In genomic region chr5:30423572-30424244, GRCm38 (mm10) we compare ENCODE assay signal across 7 mouse cellular contexts. TPM values are rescaled to one million over a fixed set of nuclear protein-coding genes. Genes with fewer than 3 reads are reported as not detected.
DNase-seq lines count a peak whose midpoint lies in the region; ATAC-seq and TF ChIP-seq lines count a peak whose summit lies in the region.

No protein-coding gene starts in this region.

- no peaks in the 10 kb centered on the region for H3K36me3 ChIP-seq in forebrain, embryonic 15.5 days
- no peaks in the 10 kb centered on the region for H3K36me3 ChIP-seq in intestine, embryonic 15.5 days
- no peaks in the 10 kb centered on the region for H3K36me3 ChIP-seq in liver, postnatal 0 days (replicated peaks; ENCODE audit: insufficient read depth, low read length)

- no peak overlapping the region for H3K4me3 ChIP-seq in forebrain, embryonic 15.5 days
- H3K4me3 ChIP-seq in intestine, embryonic 15.5 days (replicated peaks), result no peak overlapping the region
- no peak overlapping the region for H3K4me3 ChIP-seq in liver, postnatal 0 days (ENCODE audit: low read depth, low read length)

- no peak overlapping the region for H3K9ac ChIP-seq in forebrain, embryonic 15.5 days (replicated peaks)
- H3K9ac ChIP-seq in intestine, embryonic 15.5 days, result no peak overlapping the region
- H3K9ac ChIP-seq in liver, postnatal 0 days (replicated peaks), result no peak overlapping the region

- no peaks in the 10 kb centered on the region for H3K27me3 ChIP-seq in forebrain, embryonic 15.5 days
- H3K27me3 ChIP-seq in intestine, embryonic 15.5 days (replicated peaks), result no peaks in the 10 kb centered on the region
- H3K27me3 ChIP-seq in liver, postnatal 0 days (ENCODE audit: insufficient read depth, low read length), result no peaks in the 10 kb centered on the region

- 40% methylated on average over 8 of the region's 8 CpGs for WGBS in forebrain, embryonic 15.5 days
- WGBS in intestine, embryonic 15.5 days, result 21% methylated on average over 8 of the region's 8 CpGs
- WGBS in liver, postnatal 0 days (ENCODE audit: insufficient replicate concordance), result 32% methylated on average over 8 of the region's 8 CpGs

- H3K9me3 ChIP-seq in forebrain, embryonic 15.5 days, result no peaks in the 10 kb centered on the region
- no peaks in the 10 kb centered on the region for H3K9me3 ChIP-seq in intestine, embryonic 15.5 days
- H3K9me3 ChIP-seq in liver, postnatal 0 days (ENCODE audit: low read length), result no peaks in the 10 kb centered on the region

- H3K4me2 ChIP-seq in forebrain, embryonic 15.5 days (replicated peaks), result no peak overlapping the region
- H3K4me2 ChIP-seq in intestine, embryonic 15.5 days (replicated peaks), result no peak overlapping the region
- H3K4me2 ChIP-seq in liver, postnatal 0 days (ENCODE audit: low read depth, low read length), result no peak overlapping the region

- peak; percentile 10 to 24 for DNase-seq in urinary bladder, adult 18-20 months (ENCODE audit: low spot score in 2 of 2)
- DNase-seq in urinary bladder, postnatal 10 days (ENCODE audit: low spot score), result no peak
- DNase-seq in c-Kit-positive CD71-positive TER-119-negative erythroid progenitor cells, embryonic 14.5 days (ENCODE audit: low read depth), result peak; percentile 11
- peak; percentile 49 for DNase-seq in liver, postnatal 0 days
- peak; percentile 22 to 67 for DNase-seq in right cerebral cortex, adult 2 months (ENCODE audit: low spot score in 2 of 2)

- no peak for TF ChIP-seq EP300 in liver, postnatal 0 days (IDR thresholded peaks at IDR 0.05; ENCODE audit: low read depth)

- H3K4me1 ChIP-seq in forebrain, embryonic 15.5 days, result 0 out of 2 replicates have a peak, but pooled peaks cover 2% of the 10 kb centered on the region
- 0 out of 2 replicates have a peak, but pooled peaks cover 4% of the 10 kb centered on the region for H3K4me1 ChIP-seq in intestine, embryonic 15.5 days (replicated peaks)
- no peaks in the 10 kb centered on the region for H3K4me1 ChIP-seq in liver, postnatal 0 days (ENCODE audit: insufficient read depth)

- no peak overlapping the region for H3K27ac ChIP-seq in forebrain, embryonic 15.5 days (replicated peaks)
- H3K27ac ChIP-seq in intestine, embryonic 15.5 days, result no peak overlapping the region
- no peak overlapping the region for H3K27ac ChIP-seq in liver, postnatal 0 days (ENCODE audit: low read depth)

- peak; percentile 74 for TF ChIP-seq CTCF in liver, postnatal 0 days (IDR thresholded peaks at IDR 0.05; ENCODE audit: low read depth)

- ATAC-seq in forebrain, embryonic 15.5 days (replicated peaks), result 0 out of 2 replicates have a peak, but pooled peaks have one; percentile 13
- peak; percentile 61 for ATAC-seq in intestine, embryonic 15.5 days
- ATAC-seq in liver, postnatal 0 days, result no peak

RNA-seq across cellular contexts. Expression of gene Otof, which starts 38.0 kb away (rescaled TPM):
- 2.0 and 2.1 TPM in 2 replicates for polyA plus RNA-seq in forebrain, embryonic 15.5 days (2015; fragmentation: Nextera tagmentation; extraction: Ambion mirVana)
- polyA plus RNA-seq in intestine, embryonic 15.5 days (2015; fragmentation: Nextera tagmentation; extraction: Ambion mirVana), result 0.66 and 0.84 TPM in 2 replicates
- not detected in 2 replicates for polyA plus RNA-seq in liver, postnatal 0 days (2015; fragmentation: Nextera tagmentation; extraction: Ambion mirVana)

RNA-seq across cellular contexts. Expression of gene 1700001C02Rik, which starts 42.1 kb away (rescaled TPM):
- polyA plus RNA-seq in forebrain, embryonic 15.5 days (2015; fragmentation: Nextera tagmentation; extraction: Ambion mirVana), result 0.56 and 1.5 TPM in 2 replicates
- polyA plus RNA-seq in intestine, embryonic 15.5 days (2015; fragmentation: Nextera tagmentation; extraction: Ambion mirVana), result not detected in 2 replicates
- polyA plus RNA-seq in liver, postnatal 0 days (2015; fragmentation: Nextera tagmentation; extraction: Ambion mirVana), result not detected in 2 replicates
